ENCODE assay signal across 15 mouse cellular contexts in genomic region chr6:26949166-26949565, GRCm38 (mm10).
DNase-seq lines count a peak whose midpoint lies in the region.
"Had no signal": no experiment of that assay in that cellular context is flagged by ENCODE, and none has a peak within 500 bp of the region (broad histone marks: within the 10 kb centered on the region; RNA-seq: fewer than 3 reads in every experiment).

No protein-coding gene starts in this region.

- intact Hi-C loops in left cerebral cortex, postnatal 4 days (cut with DNase I): no loop called here
- intact Hi-C loops in left cerebral cortex, postnatal 14 days (cut with DNase I): no loop called here

- DNase-seq in cerebellum, postnatal 14 days: peak; percentile 13 to 64
- no peak for DNase-seq in cerebellum, adult 9-10 months
- DNase-seq in left cerebral cortex, postnatal 4 days: peak; percentile 5
- DNase-seq in left cerebral cortex, postnatal 14 days (ENCODE audit: low spot score in 2 of 2): no peak
- peak; percentile 57 for DNase-seq in Muller cell, postnatal 12 days (ENCODE audit: inconsistent ontology term)
- peak; percentile 0 for DNase-seq in mesoderm, embryonic 11.5 days (ENCODE audit: low read depth, low spot score)
- no peak for DNase-seq in adrenal gland, postnatal 10 days
- DNase-seq: adrenal gland, postnatal 25 days; gastrocnemius, postnatal 10 days; heart, postnatal 14 days; kidney, adult 8-10 months; kidney, postnatal 10 days; layer of hippocampus, adult 9-11 months; retina, postnatal 1 day; right cerebral cortex, postnatal 14 days had no signal

Comparison
In these comparisons a context has a peak if more than half of its experiments do, and no peak if none do; other contexts are left out.
1. DNase-seq: peak in cerebellum, postnatal 14 days (2 of 2), left cerebral cortex, postnatal 4 days (single experiment), Muller cell, postnatal 12 days (single experiment) and mesoderm, embryonic 11.5 days (single experiment); none in cerebellum, adult 9-10 months (single experiment), left cerebral cortex, postnatal 14 days (0 of 2) and adrenal gland, postnatal 10 days (single experiment).